Mouse (Mus musculus) lung, embryonic 14.5 days (tissue): ENCODE measurements around the gene Olfr1350. TPM values are rescaled to one million over a fixed set of nuclear protein-coding genes. Genes with fewer than 3 reads are reported as not detected.

Experiments used
- ATAC-seq: fragments of 200-750 bp; cut with Nextera tagmentation; 2 replicates; pipeline ENCODE4 v1.8.0; 2017; ENCODE audit warnings: mild to moderate bottlenecking, moderate TSS enrichment, moderate library complexity; ENCODE audit not compliant: insufficient read depth
- DNase-seq: peaks from one replicate; pipeline ENCODE4 v3.0.0-alpha.2; 2015
- H3K27ac ChIP-seq: fragments of 300-500 bp; sonication (generic); 2 replicates; pipeline ENCODE4 v1.5.1; 2014; ENCODE audit warnings: low read depth, mild to moderate bottlenecking, moderate library complexity
- H3K27me3 ChIP-seq: fragments of 300-500 bp; sonication (generic); 2 replicates; pipeline ENCODE4 v1.6.1; 2014; ENCODE audit warnings: low read length, control low read depth; ENCODE audit not compliant: insufficient read depth
- H3K36me3 ChIP-seq: fragments of 300-500 bp; sonication (generic); 2 replicates; pipeline ENCODE4 v1.6.1; 2014; ENCODE audit warnings: control low read depth; ENCODE audit not compliant: insufficient read depth
- H3K4me1 ChIP-seq: fragments of 300-500 bp; sonication (generic); 2 replicates; pipeline ENCODE4 v1.6.1; 2014; ENCODE audit warnings: antibody characterized with exemption, control low read depth; ENCODE audit not compliant: insufficient read depth
- H3K4me2 ChIP-seq: fragments of 300-500 bp; sonication (generic); 2 replicates; pipeline ENCODE4 v1.6.1; 2014; ENCODE audit warnings: mild to moderate bottlenecking
- H3K4me3 ChIP-seq: fragments of 300-500 bp; sonication (generic); 2 replicates; pipeline ENCODE4 v1.5.1; 2014; ENCODE audit warnings: low read depth, low read length
- H3K9ac ChIP-seq: fragments of 300-500 bp; sonication (generic); 2 replicates; pipeline ENCODE4 v1.6.1; 2014
- H3K9me3 ChIP-seq: fragments of 300-500 bp; sonication (generic); 2 replicates; pipeline ENCODE4 v1.6.1; 2016; ENCODE audit warnings: low read depth, low read length, control low read depth
- CTCF ChIP-seq: IDR thresholded peaks from 2 replicates; pipeline ENCODE4 v1.5.1; 2016; ENCODE audit warnings: antibody characterized with exemption, low read depth
- whole genome bisulfite sequencing: fragments of 180-500 bp; shearing (Covaris S2); extraction: QIAGEN DNeasy Blood & Tissue Kit; methylation state at CpG from one replicate; pipeline ENCODE4 v1.1.7; 2014; 5-methylcytosine and 5-hydroxymethylcytosine counted together
- polyA plus RNA-seq: library from polyadenylated mRNA; unstranded; fragments of >200 nt; fragmentation: Nextera tagmentation; extraction: Ambion mirVana; gene quantifications from 2 replicates; pipeline ENCODE4 v1.2.1, GENCODE M21; 2014

Gene Olfr1350
- polyA plus RNA-seq, 1 experiment from 2014 or later, result not detected

DNA sequence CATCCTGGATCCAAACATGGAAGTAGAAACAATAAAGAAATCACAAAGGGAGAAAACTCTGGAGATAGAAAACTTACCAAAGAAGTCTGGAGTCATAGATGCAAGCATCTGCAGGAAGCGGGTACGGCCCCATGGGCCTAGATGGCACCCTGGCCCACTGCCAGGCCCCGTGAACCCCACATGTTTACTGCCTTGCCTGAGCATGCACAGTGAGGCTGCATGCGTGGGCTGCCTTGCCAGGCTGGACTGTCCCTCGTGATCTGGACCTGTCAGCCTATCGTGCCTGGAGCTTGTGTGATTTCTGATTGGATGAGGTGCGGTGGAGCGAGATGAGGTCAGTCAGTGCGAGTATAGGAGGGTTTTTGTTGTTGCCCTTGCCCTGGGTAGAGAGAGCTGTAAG lies 38.7 kb downstream of the Olfr1350 start:
- Histone ChIP-seq H3K27ac (no peak overlapping the region), H3K4me3 (no peak overlapping the region), H3K4me2 (no peak overlapping the region), H3K36me3 (no peaks in the 10 kb centered on the region), H3K9me3 (no peaks in the 10 kb centered on the region), H3K27me3 (no peaks in the 10 kb centered on the region), H3K4me1 (no peaks in the 10 kb centered on the region), H3K9ac (no peak overlapping the region)
- 79% methylated on average over 9 of the region's 9 CpGs for WGBS
- DNase-seq (no peak), ATAC-seq (no peak)
- no peak for TF ChIP-seq CTCF

Other genes with a start within 250 kb of the Olfr1350 start
- 5.3 and 6.6 TPM in 2 replicates for gene Zfp583, start 233.6 kb upstream of the Olfr1350 start, polyA plus RNA-seq
- gene Gm3854, start 221.1 kb upstream of the Olfr1350 start, polyA plus RNA-seq, result 1.2 and 1.6 TPM in 2 replicates
- 2.1 and 2.7 TPM in 2 replicates for gene Zfp78, start 201.6 kb upstream of the Olfr1350 start, polyA plus RNA-seq
- gene Zfp28, start 181.5 kb upstream of the Olfr1350 start, polyA plus RNA-seq, result 9.6 and 11.9 TPM in 2 replicates
- gene Smim17, start 166.1 kb upstream of the Olfr1350 start, polyA plus RNA-seq, result 0.22 and 0.61 TPM in 2 replicates
- gene Gm20715, start 154.6 kb upstream of the Olfr1350 start, polyA plus RNA-seq, result not detected in 2 replicates
- not detected in 2 replicates for gene Olfr1344, start 126.2 kb upstream of the Olfr1350 start, polyA plus RNA-seq
- not detected in 2 replicates for gene Olfr1336, start 108.7 kb upstream of the Olfr1350 start, polyA plus RNA-seq
- gene Olfr1346, start 97.7 kb upstream of the Olfr1350 start, polyA plus RNA-seq, result not detected in 2 replicates
- gene Olfr5, start 77.9 kb upstream of the Olfr1350 start, polyA plus RNA-seq, result not detected in 2 replicates
- not detected in 2 replicates for gene Olfr1347, start 65.1 kb upstream of the Olfr1350 start, polyA plus RNA-seq
- gene Olfr1348, start 56.1 kb upstream of the Olfr1350 start, polyA plus RNA-seq, result not detected in 2 replicates
- not detected in 2 replicates for gene Olfr1349, start 41.9 kb upstream of the Olfr1350 start, polyA plus RNA-seq
- 3.2 and 3.6 TPM in 2 replicates for gene Zim1, start 131.6 kb downstream of the Olfr1350 start, polyA plus RNA-seq
- 173 and 179 TPM in 2 replicates for gene Peg3, start 165.6 kb downstream of the Olfr1350 start, polyA plus RNA-seq
- 5.8 and 6.2 TPM in 2 replicates for gene Usp29, start 165.7 kb downstream of the Olfr1350 start, polyA plus RNA-seq